Mouse (Mus musculus): Measurements from ENCODE around the gene Mbnl2.
"Not testable (repeated sequence)": the region's sequence is repeated elsewhere in the genome, so short reads cannot be mapped to it uniquely, and the experiment has no call there.

The Mbnl2 gene

GRCm38 (mm10) chr14:120359608-120360007 lies 84.1 kb downstream of the Mbnl2 start:
- DNase-seq (ENCODE audit: low spot score): not testable (repeated sequence)

GRCm38 (mm10) chr14:120361121-120361520 lies 85.7 kb downstream of the Mbnl2 start:
- DNase-seq (ENCODE audit: low spot score): no peak

- no peak for DNase-seq (ENCODE audit: low spot score)
These were observed 87.0 kb downstream of the Mbnl2 start for GRCm38 (mm10) chr14:120362409-120362992.

GRCm38 (mm10) chr14:120363090-120363818 lies 87.8 kb downstream of the Mbnl2 start:
- no peak for DNase-seq (ENCODE audit: low spot score)

- no peak for DNase-seq (ENCODE audit: low spot score)
These were observed 89.6 kb downstream of the Mbnl2 start for GRCm38 (mm10) chr14:120365088-120365487.

- DNase-seq (ENCODE audit: low spot score): no peak
These were observed 91.5 kb downstream of the Mbnl2 start for GRCm38 (mm10) chr14:120366962-120367361.

GRCm38 (mm10) chr14:120367589-120367988 lies 92.1 kb downstream of the Mbnl2 start:
- no peak for DNase-seq (ENCODE audit: low spot score)

- no peak for DNase-seq (ENCODE audit: low spot score)
These were observed 93.0 kb downstream of the Mbnl2 start for GRCm38 (mm10) chr14:120368456-120368855.

GRCm38 (mm10) chr14:120368914-120369391 lies 93.5 kb downstream of the Mbnl2 start:
- no peak for DNase-seq (ENCODE audit: low spot score)

GRCm38 (mm10) chr14:120370044-120370443 lies 94.6 kb downstream of the Mbnl2 start:
- no peak for DNase-seq (ENCODE audit: low spot score)

GRCm38 (mm10) chr14:120370631-120371030 lies 95.2 kb downstream of the Mbnl2 start:
- no peak for DNase-seq (ENCODE audit: low spot score)

- no peak for DNase-seq (ENCODE audit: low spot score)
These were observed 95.7 kb downstream of the Mbnl2 start for GRCm38 (mm10) chr14:120371174-120371573.

- DNase-seq (ENCODE audit: low spot score): no peak
These were observed 97.9 kb downstream of the Mbnl2 start for GRCm38 (mm10) chr14:120373026-120374024.

GRCm38 (mm10) chr14:120374786-120375185 lies 99.3 kb downstream of the Mbnl2 start:
- no peak for DNase-seq (ENCODE audit: low spot score)

- DNase-seq (ENCODE audit: low spot score): no peak
These were observed 101.7 kb downstream of the Mbnl2 start for GRCm38 (mm10) chr14:120377192-120377591.

GRCm38 (mm10) chr14:120378002-120378401 lies 102.5 kb downstream of the Mbnl2 start:
- no peak for DNase-seq (ENCODE audit: low spot score)

GRCm38 (mm10) chr14:120379716-120380115 lies 104.2 kb downstream of the Mbnl2 start:
- no peak for DNase-seq (ENCODE audit: low spot score)

GRCm38 (mm10) chr14:120381378-120382134 lies 106.1 kb downstream of the Mbnl2 start:
- no peak for DNase-seq (ENCODE audit: low spot score)

- no peak for DNase-seq (ENCODE audit: low spot score)
These were observed 106.7 kb downstream of the Mbnl2 start for GRCm38 (mm10) chr14:120382179-120382578.

GRCm38 (mm10) chr14:120383186-120383851 lies 107.8 kb downstream of the Mbnl2 start:
- DNase-seq (ENCODE audit: low spot score): no peak

GRCm38 (mm10) chr14:120384615-120385014 lies 109.1 kb downstream of the Mbnl2 start:
- DNase-seq (ENCODE audit: low spot score): no peak
